Mouse (Mus musculus): ENCODE data around the gene Tle3. TPM values are rescaled to one million over a fixed set of nuclear protein-coding genes. Genes with fewer than 3 reads are reported as not detected.

The Tle3 gene
- total and polyA plus RNA-seq, 3 experiments = 29.7 to 162 (median 131) TPM

- Histone ChIP-seq H3K4me1 (ENCODE audit: insufficient read depth, low read depth, low read length) (peaks cover 4% of the 10 kb centered on the region), H3K27me3 (ENCODE audit: insufficient read depth, low read length) (no peaks in the 10 kb centered on the region; the same call in 1 of the 2 replicates), H3K9me3 (replicated peaks) (no peaks in the 10 kb centered on the region), H3K36me3 (replicated peaks) (peaks cover 97% of the 10 kb centered on the region), H3K4me3 (ENCODE audit: low read depth, low read length) (no peak overlapping the region)
- DNase-seq (ENCODE audit: low spot score) (no peak), ATAC-seq (ENCODE audit: extremely low read depth, insufficient number of reproducible peaks, low FRiP score, poor library complexity, severe bottlenecking) (no peak)
- TF ChIP-seq GATA2 (IDR thresholded peaks at IDR 0.05; ENCODE audit: borderline replicate concordance, low read depth, low read length) (no peak), CTCF (IDR thresholded peaks at IDR 0.05; ENCODE audit: low read depth, low read length) (no peak), TAL1 (conservative IDR thresholded peaks at IDR 0.05; ENCODE audit: low read depth, low read length) (no peak), POLR2AphosphoS5 (IDR thresholded peaks at IDR 0.05; ENCODE audit: insufficient replicate concordance, low read depth, low read length) (no peak), GATA1 (IDR thresholded peaks at IDR 0.05; ENCODE audit: borderline replicate concordance, low read length) (no peak)
Observed at GRCm38 (mm10) chr9:61400132-61400531, 28.0 kb downstream of the Tle3 start.

GRCm38 (mm10) chr9:61401664-61402063 is 29.5 kb downstream of the Tle3 start:
- Histone ChIP-seq H3K4me3 (ENCODE audit: low read depth, low read length) (no peak overlapping the region), H3K9me3 (replicated peaks) (no peaks in the 10 kb centered on the region), H3K27me3 (ENCODE audit: insufficient read depth, low read length) (no peaks in the 10 kb centered on the region; the same call in 1 of the 2 replicates), H3K4me1 (ENCODE audit: insufficient read depth, low read depth, low read length) (peaks cover 4% of the 10 kb centered on the region), H3K36me3 (replicated peaks) (peaks cover 97% of the 10 kb centered on the region)
- ATAC-seq (ENCODE audit: extremely low read depth, insufficient number of reproducible peaks, low FRiP score, poor library complexity, severe bottlenecking) (no peak), DNase-seq (ENCODE audit: low spot score) (no peak)
- TF ChIP-seq GATA1 (IDR thresholded peaks at IDR 0.05; ENCODE audit: borderline replicate concordance, low read length) (no peak), GATA2 (IDR thresholded peaks at IDR 0.05; ENCODE audit: borderline replicate concordance, low read depth, low read length) (no peak), POLR2AphosphoS5 (IDR thresholded peaks at IDR 0.05; ENCODE audit: insufficient replicate concordance, low read depth, low read length) (no peak), TAL1 (conservative IDR thresholded peaks at IDR 0.05; ENCODE audit: low read depth, low read length) (no peak), CTCF (IDR thresholded peaks at IDR 0.05; ENCODE audit: low read depth, low read length) (no peak)

- Histone ChIP-seq H3K9me3 (replicated peaks) (no peaks in the 10 kb centered on the region), H3K4me1 (ENCODE audit: insufficient read depth, low read depth, low read length) (peaks cover 4% of the 10 kb centered on the region), H3K27me3 (ENCODE audit: insufficient read depth, low read length) (no peaks in the 10 kb centered on the region; the same call in 1 of the 2 replicates), H3K4me3 (ENCODE audit: low read depth, low read length) (no peak overlapping the region), H3K36me3 (replicated peaks) (peaks cover 97% of the 10 kb centered on the region)
- ATAC-seq (ENCODE audit: extremely low read depth, insufficient number of reproducible peaks, low FRiP score, poor library complexity, severe bottlenecking) (no peak), DNase-seq (ENCODE audit: low spot score) (no peak)
- TF ChIP-seq GATA1 (IDR thresholded peaks at IDR 0.05; ENCODE audit: borderline replicate concordance, low read length) = no peak
- TF ChIP-seq TAL1 (conservative IDR thresholded peaks at IDR 0.05; ENCODE audit: low read depth, low read length) = no peak
- TF ChIP-seq GATA2 (IDR thresholded peaks at IDR 0.05; ENCODE audit: borderline replicate concordance, low read depth, low read length) = no peak
- TF ChIP-seq CTCF (IDR thresholded peaks at IDR 0.05; ENCODE audit: low read depth, low read length) = no peak
Observed at GRCm38 (mm10) chr9:61402268-61402667, 30.1 kb downstream of the Tle3 start.

GRCm38 (mm10) chr9:61402716-61403115 is 30.6 kb downstream of the Tle3 start:
- TF ChIP-seq POLR2AphosphoS5 (IDR thresholded peaks at IDR 0.05; ENCODE audit: insufficient replicate concordance, low read depth, low read length) (no peak), TAL1 (conservative IDR thresholded peaks at IDR 0.05; ENCODE audit: low read depth, low read length) (no peak), GATA2 (IDR thresholded peaks at IDR 0.05; ENCODE audit: borderline replicate concordance, low read depth, low read length) (no peak), CTCF (IDR thresholded peaks at IDR 0.05; ENCODE audit: low read depth, low read length) (no peak), GATA1 (IDR thresholded peaks at IDR 0.05; ENCODE audit: borderline replicate concordance, low read length) (no peak)
- Histone ChIP-seq H3K9me3 (replicated peaks) (no peaks in the 10 kb centered on the region), H3K4me3 (ENCODE audit: low read depth, low read length) (no peak overlapping the region), H3K4me1 (ENCODE audit: insufficient read depth, low read depth, low read length) (peaks cover 4% of the 10 kb centered on the region), H3K36me3 (replicated peaks) (peaks cover 97% of the 10 kb centered on the region), H3K27me3 (ENCODE audit: insufficient read depth, low read length) (no peaks in the 10 kb centered on the region; the same call in 1 of the 2 replicates)
- ATAC-seq (ENCODE audit: extremely low read depth, insufficient number of reproducible peaks, low FRiP score, poor library complexity, severe bottlenecking) = no peak
- DNase-seq (ENCODE audit: low spot score) = no peak

GRCm38 (mm10) chr9:61403866-61404614 is 31.9 kb downstream of the Tle3 start:
- ATAC-seq (ENCODE audit: extremely low read depth, insufficient number of reproducible peaks, low FRiP score, poor library complexity, severe bottlenecking) (no peak), DNase-seq (ENCODE audit: low spot score) (no peak)
- Histone ChIP-seq H3K4me1 (ENCODE audit: insufficient read depth, low read depth, low read length) (peaks cover 2% of the 10 kb centered on the region; the same call in 1 of the 2 replicates), H3K4me3 (ENCODE audit: low read depth, low read length) (no peak overlapping the region), H3K36me3 (replicated peaks) (peaks cover 97% of the 10 kb centered on the region), H3K27me3 (ENCODE audit: insufficient read depth, low read length) (no peaks in the 10 kb centered on the region; the same call in 1 of the 2 replicates), H3K9me3 (replicated peaks) (no peaks in the 10 kb centered on the region)
- TF ChIP-seq GATA2 (IDR thresholded peaks at IDR 0.05; ENCODE audit: borderline replicate concordance, low read depth, low read length) (no peak), TAL1 (conservative IDR thresholded peaks at IDR 0.05; ENCODE audit: low read depth, low read length) (no peak), CTCF (IDR thresholded peaks at IDR 0.05; ENCODE audit: low read depth, low read length) (no peak), GATA1 (IDR thresholded peaks at IDR 0.05; ENCODE audit: borderline replicate concordance, low read length) (no peak), POLR2AphosphoS5 (IDR thresholded peaks at IDR 0.05; ENCODE audit: insufficient replicate concordance, low read depth, low read length) (no peak)

- TF ChIP-seq POLR2AphosphoS5 (IDR thresholded peaks at IDR 0.05; ENCODE audit: insufficient replicate concordance, low read depth, low read length) (no peak), TAL1 (conservative IDR thresholded peaks at IDR 0.05; ENCODE audit: low read depth, low read length) (no peak), GATA1 (IDR thresholded peaks at IDR 0.05; ENCODE audit: borderline replicate concordance, low read length) (no peak), GATA2 (IDR thresholded peaks at IDR 0.05; ENCODE audit: borderline replicate concordance, low read depth, low read length) (no peak), CTCF (IDR thresholded peaks at IDR 0.05; ENCODE audit: low read depth, low read length) (no peak)
- no peak for ATAC-seq (ENCODE audit: extremely low read depth, insufficient number of reproducible peaks, low FRiP score, poor library complexity, severe bottlenecking)
- no peaks in the 10 kb centered on the region; the same call in 1 of the 2 replicates for H3K27me3 ChIP-seq (ENCODE audit: insufficient read depth, low read length)
- DNase-seq (ENCODE audit: low spot score) = no peak
- H3K36me3 ChIP-seq (replicated peaks) = peaks cover 98% of the 10 kb centered on the region
- H3K4me3 ChIP-seq (ENCODE audit: low read depth, low read length) = no peak overlapping the region
- no peaks in the 10 kb centered on the region for H3K9me3 ChIP-seq (replicated peaks)
- peaks cover 2% of the 10 kb centered on the region; the same call in 1 of the 2 replicates for H3K4me1 ChIP-seq (ENCODE audit: insufficient read depth, low read depth, low read length)
Observed at GRCm38 (mm10) chr9:61404615-61404980, 32.4 kb downstream of the Tle3 start.

Data from G1E (cell line).